Mouse (Mus musculus) common myeloid progenitor, adult 5-6 weeks (primary cell): ENCODE data around the gene Gm16503. TPM values are rescaled to one million over a fixed set of nuclear protein-coding genes. Genes with fewer than 3 reads are reported as not detected.

ENCODE experiments used
- total RNA-seq: library from RNA; stranded (forward); fragments of 200-1000, 187-1606 nt; gene quantifications from 2 replicates; pipeline ENCODE4 v1.2.3, GENCODE M21; 2017

Gm16503 gene
- total RNA-seq, 1 experiment from 2014 or later: 2.5 TPM

Other genes with a start within 250 kb of the Gm16503 start
- gene Zfp988, start 234.5 kb upstream of the Gm16503 start, total RNA-seq: not detected in 2 replicates
- 0.18 and 0.39 TPM in 2 replicates for gene Zfp978, start 178.9 kb upstream of the Gm16503 start, total RNA-seq
- 23.7 and 26.1 TPM in 2 replicates for gene Zfp982, start 47.8 kb upstream of the Gm16503 start, total RNA-seq
- 0.05 and 0.29 TPM in 2 replicates for gene Zfp985, start 13.1 kb downstream of the Gm16503 start, total RNA-seq
- gene Zfp979, start 102.3 kb downstream of the Gm16503 start, total RNA-seq: 4.5 and 7.9 TPM in 2 replicates
- gene Zfp534, start 162.3 kb downstream of the Gm16503 start, total RNA-seq: 0.05 TPM in 1 of 2 replicates, not detected in the other